Mouse (Mus musculus): ENCODE results near the gene Ppp2r5e.

GRCm38 (mm10) chr12:75467814-75468213 lies 128.2 kb downstream of the Ppp2r5e start:
- peak; percentile 49 for TF ChIP-seq CTCF (conservative IDR thresholded peaks at IDR 0.05; ENCODE audit: insufficient read depth, insufficient read length, low read depth, low read length)
- no peak for TF ChIP-seq POLR2A (IDR thresholded peaks at IDR 0.05; ENCODE audit: low read depth, low read length)

Data from kidney, adult 2 months (tissue).